Mouse (Mus musculus) myocyte (in vitro differentiated cells): ENCODE measurements around the gene Smco2.
A peak's percentile ranks its signal among the peaks of the same experiment; 100 is the strongest.

Experiments
- CEBPB ChIP-seq: IDR thresholded peaks from 2 replicates; pipeline ENCODE4 v1.6.1; 2011; ENCODE audit warnings: mild to moderate bottlenecking, moderate library complexity; ENCODE audit not compliant: poor library complexity, insufficient read depth, severe bottlenecking
- E2F4 ChIP-seq: IDR thresholded peaks from one replicate; pipeline ENCODE4 v1.6.1; 2011; ENCODE audit warnings: mild to moderate bottlenecking, control low read depth, moderate library complexity; ENCODE audit not compliant: insufficient read depth
- MAX ChIP-seq: IDR thresholded peaks from one replicate; pipeline ENCODE4 v1.6.1; 2011; ENCODE audit warnings: low read depth, mild to moderate bottlenecking, control low read depth
- MYOD1 ChIP-seq, 3 experiments: IDR thresholded peaks; one replicate each; pipeline ENCODE4 v1.6.1; 2011; ENCODE audit warnings: control low read depth in 2 of 3, low read depth in 2 of 3, mild to moderate bottlenecking in 2 of 3, moderate library complexity in 1 of 3; ENCODE audit not compliant: insufficient read length in 2 of 3, control insufficient read depth in 1 of 3
- MYOG ChIP-seq, 3 experiments: IDR thresholded peaks; one replicate each; pipeline ENCODE4 v1.6.1; 2011; ENCODE audit warnings: control low read depth in 2 of 3, low read depth in 2 of 3, mild to moderate bottlenecking in 2 of 3; ENCODE audit not compliant: insufficient read length in 2 of 3, control insufficient read depth in 1 of 3, insufficient read depth in 1 of 3
- POLR2A ChIP-seq: IDR thresholded peaks from one replicate; pipeline ENCODE4 v1.6.1; 2011; ENCODE audit warnings: low read depth, mild to moderate bottlenecking, control low read depth, moderate library complexity; ENCODE audit not compliant: insufficient read length
- POLR2AphosphoS2 ChIP-seq: IDR thresholded peaks from one replicate; pipeline ENCODE4 v1.6.1; 2011; ENCODE audit warnings: low read depth, control low read depth; ENCODE audit not compliant: insufficient read length
- REST ChIP-seq: IDR thresholded peaks from one replicate; pipeline ENCODE4 v1.6.1; 2011; ENCODE audit warnings: mild to moderate bottlenecking, control low read depth, moderate library complexity; ENCODE audit not compliant: insufficient read depth, insufficient read length
- SRF ChIP-seq: IDR thresholded peaks from one replicate; pipeline ENCODE4 v1.6.1; 2011; ENCODE audit warnings: low read depth; ENCODE audit not compliant: control insufficient read depth, insufficient read length
- TCF12 ChIP-seq: IDR thresholded peaks from one replicate; pipeline ENCODE4 v1.6.1; 2011; ENCODE audit warnings: mild to moderate bottlenecking, control low read depth; ENCODE audit not compliant: poor library complexity, insufficient read depth, severe bottlenecking
- TCF3 ChIP-seq: IDR thresholded peaks from one replicate; pipeline ENCODE4 v1.6.1; 2011; ENCODE audit warnings: low read depth, control low read depth; ENCODE audit not compliant: insufficient read length
- USF1 ChIP-seq: IDR thresholded peaks from one replicate; pipeline ENCODE4 v1.6.1; 2011; ENCODE audit warnings: low read depth, mild to moderate bottlenecking, control low read depth, moderate library complexity

GRCm38 (mm10) chr6:146906000-146906786 lies 56.3 kb downstream of the Smco2 start:
- TF ChIP-seq REST = no peak
- no peak for TF ChIP-seq MAX
- TF ChIP-seq POLR2A = no peak
- TF ChIP-seq TCF12 = no peak
- TF ChIP-seq USF1 = no peak
- peak in 1 of 3 experiments; percentile 52 for TF ChIP-seq MYOD1 (IDR thresholded peaks at IDR 0.05; ENCODE audit: control insufficient read depth in 1 of 3, insufficient read length in 2 of 3, low read depth in 2 of 3)
- no peak for TF ChIP-seq TCF3
- no peak for TF ChIP-seq POLR2AphosphoS2
- no peak for TF ChIP-seq E2F4
- TF ChIP-seq CEBPB = no peak
- no peak for TF ChIP-seq MYOG (IDR thresholded peaks at IDR 0.05; ENCODE audit: control insufficient read depth in 1 of 3, insufficient read depth in 1 of 3, insufficient read length in 2 of 3, low read depth in 2 of 3)
- no peak for TF ChIP-seq SRF
